Mouse (Mus musculus) skeletal muscle tissue, adult 2 months (tissue): Measurements from ENCODE around the gene Ust.

Experiments
- DNase-seq: peaks from one replicate; pipeline ENCODE4 v3.0.0-alpha.2; 2012; ENCODE audit warnings: low read depth, low spot score

The Ust gene

DNA sequence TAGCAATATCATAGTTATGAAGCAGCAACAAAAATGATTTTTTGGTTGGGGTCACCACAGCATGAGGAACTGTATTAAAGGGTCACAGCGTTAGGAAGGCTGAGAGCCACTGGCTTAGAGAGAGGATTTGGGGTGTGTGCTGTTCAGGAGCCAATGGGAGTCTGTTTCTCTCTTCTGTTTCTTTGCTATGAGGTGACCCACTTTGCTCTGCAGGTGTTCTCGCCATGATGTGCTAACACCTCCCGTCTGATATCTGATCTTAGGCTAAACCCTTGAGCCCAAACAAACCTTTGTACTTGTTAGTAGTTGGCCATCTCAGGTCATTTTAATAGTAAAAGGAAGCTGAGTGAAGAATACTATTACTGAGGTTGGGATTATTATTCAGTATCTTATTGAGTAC lies 292.0 kb downstream of the Ust start:
- no peak for DNase-seq

DNA sequence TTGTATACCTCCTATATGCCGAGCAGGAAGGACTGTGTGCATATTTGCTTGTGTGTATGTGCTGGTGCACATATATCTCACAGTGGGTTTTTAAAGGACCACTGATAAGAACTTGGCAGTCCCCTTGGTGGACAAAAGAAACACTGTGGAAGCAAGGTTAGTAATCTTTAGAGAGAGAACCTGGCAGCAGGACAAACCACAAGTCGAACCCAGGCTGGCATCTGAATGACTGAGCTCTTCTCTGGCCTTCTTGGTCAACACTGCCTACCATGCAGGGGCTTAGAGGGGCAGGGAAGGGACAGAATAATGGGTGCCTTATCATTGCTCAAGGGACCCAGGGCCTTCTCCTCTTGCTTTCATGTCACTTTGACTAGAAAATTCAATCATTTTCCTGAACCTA lies 294.0 kb downstream of the Ust start:
- DNase-seq, result no peak

DNA sequence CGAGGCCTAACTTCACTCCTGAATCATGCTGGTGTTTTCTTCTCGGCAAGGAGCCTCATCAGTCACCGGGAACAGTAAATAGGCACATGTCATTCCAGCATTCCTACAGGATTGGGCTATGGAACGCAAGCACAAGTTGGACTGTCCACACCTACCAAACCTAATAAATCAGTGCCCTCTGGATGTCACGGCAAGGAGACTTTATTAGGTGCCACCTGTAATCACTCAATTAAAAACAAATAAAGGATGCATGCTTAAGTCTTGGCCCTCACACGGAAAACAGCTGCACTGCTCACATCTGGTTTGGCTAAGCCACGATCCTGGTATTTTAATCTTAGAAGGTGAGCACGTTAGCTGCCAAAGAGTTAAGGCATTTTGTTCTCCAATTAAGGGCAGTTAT lies 294.6 kb downstream of the Ust start:
- DNase-seq, result no peak

DNA sequence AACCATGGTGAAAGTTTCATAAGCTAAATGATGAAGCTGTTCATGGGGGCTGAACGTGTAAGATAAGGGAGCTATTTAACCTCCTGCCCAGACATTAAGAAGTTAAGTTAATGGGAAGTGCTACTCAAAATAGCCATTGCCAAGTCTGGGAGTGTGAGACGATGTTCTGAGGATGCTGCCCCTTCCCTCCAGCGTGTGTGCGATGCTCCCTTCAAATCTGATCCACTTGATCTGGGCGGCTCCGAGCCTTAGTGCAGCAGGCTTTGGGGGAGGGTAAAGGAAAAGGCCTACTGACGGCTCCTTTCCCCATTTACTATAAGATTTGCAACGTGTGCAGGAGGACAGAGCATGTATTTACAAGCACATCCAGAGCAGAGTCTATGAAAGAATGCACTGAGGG lies 301.7 kb downstream of the Ust start:
- no peak for DNase-seq

DNA sequence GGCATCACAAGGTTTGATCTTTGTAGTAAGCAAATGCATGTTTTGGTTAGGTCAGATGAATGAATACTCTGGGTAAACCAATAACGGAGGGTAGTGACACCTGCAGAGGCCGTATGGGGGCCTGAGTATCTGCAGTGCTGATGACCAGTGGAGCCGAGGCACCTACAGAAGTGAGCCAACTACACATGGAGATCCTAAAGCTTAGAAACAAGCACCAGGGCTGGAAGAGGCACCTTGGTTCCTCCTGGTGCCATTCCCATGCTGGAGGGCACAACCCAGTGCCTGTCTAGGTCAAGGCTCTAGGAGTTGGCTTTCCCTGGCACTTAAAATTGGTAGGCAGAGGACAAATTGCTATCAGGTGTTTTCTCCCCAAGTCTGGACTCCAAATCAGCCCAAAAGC lies 303.4 kb downstream of the Ust start:
- no peak for DNase-seq

- DNase-seq, result no peak
Measured at GRCm38 (mm10) chr10:8213906-8214421, 304.7 kb downstream of the Ust start.

- DNase-seq, result no peak
Measured at GRCm38 (mm10) chr10:8213266-8213905, 305.2 kb downstream of the Ust start.

- no peak for DNase-seq
Measured at GRCm38 (mm10) chr10:8212611-8213226, 305.9 kb downstream of the Ust start.

DNA sequence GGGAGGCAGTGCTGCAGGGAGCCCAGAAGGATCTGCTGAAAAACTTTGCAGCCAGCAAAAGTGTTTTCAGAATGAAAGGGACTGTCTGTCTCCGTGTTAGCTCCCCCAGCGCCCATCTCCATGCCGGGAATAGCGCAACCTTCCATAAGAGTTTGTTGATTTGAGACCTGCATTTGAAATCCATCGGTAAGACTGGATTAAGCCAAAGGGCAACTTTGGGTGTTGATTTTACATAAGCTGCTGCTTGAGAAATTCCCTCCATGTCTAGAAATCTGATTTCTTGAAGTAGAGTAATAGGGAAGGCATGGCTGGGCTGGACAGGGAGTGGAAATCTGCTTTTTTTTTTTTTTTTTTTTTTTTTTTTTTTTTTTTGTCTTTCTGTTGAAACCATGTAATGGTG lies 306.9 kb downstream of the Ust start:
- DNase-seq, result no peak

GRCm38 (mm10) chr10:8210366-8210765 lies 308.3 kb downstream of the Ust start:
- DNase-seq, result no peak

DNA sequence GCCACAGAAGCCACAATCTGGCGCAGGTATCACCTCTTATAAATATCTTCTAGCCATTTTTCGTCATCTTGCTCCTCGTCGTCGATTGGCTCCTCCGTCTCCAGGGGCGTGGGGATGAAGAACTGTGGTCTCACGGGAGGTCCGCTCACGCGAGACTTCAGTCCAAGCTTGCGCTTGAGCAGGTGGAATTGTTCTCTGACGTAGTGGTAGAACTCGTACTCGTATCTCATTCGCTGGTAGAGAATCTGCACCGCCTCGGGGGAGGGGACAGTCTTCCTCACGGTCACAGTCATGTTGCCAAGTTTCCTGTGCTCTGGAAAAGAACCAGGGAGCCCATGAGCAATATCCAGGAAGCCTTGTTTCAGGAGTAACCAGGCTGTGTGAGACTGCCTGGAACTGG lies 311.3 kb downstream of the Ust start:
- no peak for DNase-seq

DNA sequence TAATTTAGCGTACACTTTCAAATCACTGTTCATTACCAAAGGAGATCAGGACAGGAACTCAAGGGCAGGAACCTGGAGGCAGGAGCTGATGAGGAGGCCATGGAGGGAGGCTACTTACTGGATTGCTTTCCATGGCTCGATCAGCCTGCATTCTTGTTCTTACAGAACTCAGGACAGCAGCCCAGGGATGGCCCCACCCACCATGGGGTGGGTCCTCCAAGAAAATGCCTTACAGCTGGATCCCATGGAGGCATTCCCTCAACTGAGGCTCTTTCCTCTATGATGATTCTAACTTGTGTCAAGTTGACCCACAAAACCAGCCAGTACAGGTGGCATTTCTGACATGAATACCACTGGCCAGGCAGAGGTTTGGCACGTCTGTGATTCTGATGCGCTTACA lies 314.9 kb downstream of the Ust start:
- DNase-seq, result no peak

DNA sequence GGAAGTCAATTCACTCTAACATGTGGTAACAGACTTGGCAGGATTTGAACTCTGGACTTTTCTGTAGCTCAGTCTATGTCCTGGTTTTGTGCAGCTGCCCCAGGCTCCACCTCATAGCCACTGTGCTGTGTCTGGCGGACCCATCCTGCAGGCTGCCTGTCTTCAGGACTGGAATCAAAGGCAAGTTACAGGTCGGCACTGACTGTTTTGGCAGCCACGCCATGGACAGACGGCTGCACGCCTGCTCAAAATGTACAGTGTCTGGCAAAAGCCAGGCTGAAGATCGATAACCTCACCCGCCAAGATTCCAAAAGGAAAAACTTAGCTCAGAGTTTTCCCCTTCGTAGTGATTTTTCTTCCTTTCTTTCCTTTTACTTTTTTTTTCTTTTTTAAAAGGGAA lies 318.8 kb downstream of the Ust start:
- DNase-seq, result no peak

- DNase-seq, result no peak
Measured at GRCm38 (mm10) chr10:8199026-8199756, 319.4 kb downstream of the Ust start.

GRCm38 (mm10) chr10:8197661-8198060 lies 321.0 kb downstream of the Ust start:
- DNase-seq, result peak; percentile 7

DNA sequence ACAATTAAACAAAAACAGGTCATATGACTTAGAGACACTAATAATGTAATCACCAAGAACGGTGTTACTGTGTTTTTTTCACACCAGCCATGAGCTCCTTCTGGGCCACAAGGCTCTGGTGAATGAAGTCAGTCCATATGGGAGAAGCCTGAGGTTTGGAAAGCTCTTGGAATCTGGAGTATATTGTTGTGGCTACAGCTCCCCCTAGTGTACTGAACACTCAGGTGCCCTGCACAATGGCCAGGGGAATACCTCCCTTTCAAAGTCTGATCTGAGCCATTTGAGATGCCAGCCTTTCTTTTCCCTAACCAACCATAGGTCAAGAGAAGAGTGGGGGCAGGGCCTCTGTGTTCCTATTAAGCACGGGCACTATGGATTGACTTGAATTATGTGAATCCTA lies 322.3 kb downstream of the Ust start:
- peak; percentile 40 for DNase-seq

GRCm38 (mm10) chr10:8195730-8196129 lies 322.9 kb downstream of the Ust start:
- no peak for DNase-seq

- no peak for DNase-seq
Measured at GRCm38 (mm10) chr10:8189331-8189981, 329.2 kb downstream of the Ust start.

DNA sequence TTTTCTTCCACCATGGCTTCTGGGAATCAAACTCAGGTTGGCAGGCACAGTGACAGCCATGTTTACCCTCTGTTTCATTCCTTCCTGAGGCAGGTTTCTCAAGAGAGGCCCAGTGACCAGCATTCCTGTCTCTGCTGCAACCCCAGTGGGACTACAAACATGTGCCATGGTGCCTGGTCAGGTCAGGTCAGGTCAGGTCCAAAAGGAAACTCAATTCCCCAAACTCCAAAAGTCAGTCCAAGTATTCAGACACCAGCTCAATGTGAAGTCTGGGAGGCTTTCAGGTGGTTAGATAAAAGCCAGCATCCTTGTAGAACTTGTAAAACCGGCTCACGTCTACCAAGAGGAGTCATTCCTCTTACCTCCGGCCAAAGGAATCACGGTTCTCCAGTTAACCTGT lies 333.0 kb downstream of the Ust start:
- DNase-seq, result no peak

DNA sequence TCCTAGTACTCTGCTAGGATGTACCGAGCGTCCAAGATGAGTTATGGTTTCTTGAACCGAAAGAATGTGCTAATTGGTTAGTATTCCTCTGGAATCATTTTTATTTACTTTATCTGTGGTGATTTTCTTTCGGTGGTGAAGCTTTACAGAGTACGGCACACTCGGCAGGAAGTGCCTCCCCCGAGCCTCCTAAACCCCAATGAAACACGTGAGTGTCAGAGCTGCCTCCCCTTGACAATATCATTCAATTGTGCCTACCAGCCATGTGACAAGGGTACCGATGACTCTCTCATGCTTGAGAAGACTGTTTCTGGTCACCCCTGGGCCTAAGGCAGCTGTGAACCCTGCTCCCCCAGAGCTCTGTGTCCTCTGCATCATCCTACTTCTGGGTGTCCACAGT lies 333.9 kb downstream of the Ust start:
- no peak for DNase-seq

- DNase-seq, result no peak
Measured at GRCm38 (mm10) chr10:8183171-8183570, 335.5 kb downstream of the Ust start.

GRCm38 (mm10) chr10:8181596-8182185 lies 336.9 kb downstream of the Ust start:
- no peak for DNase-seq
